Mouse (Mus musculus) hindbrain, embryonic 16.5 days (tissue): ENCODE results near the gene Man1b1. TPM values are rescaled to one million over a fixed set of nuclear protein-coding genes. Genes with fewer than 3 reads are reported as not detected.

Source experiments
- polyA plus RNA-seq: library from polyadenylated mRNA; unstranded; fragments of >200 nt; fragmentation: Nextera tagmentation; extraction: Ambion mirVana; gene quantifications from 2 replicates; pipeline ENCODE4 v1.2.1, GENCODE M21; 2015

Gene Man1b1
- polyA plus RNA-seq, 1 experiment from 2014 or later, result 41.6 TPM

Other genes starting within 250 kb of the Man1b1 start
- gene Noxa1, start 237.2 kb upstream of the Man1b1 start, polyA plus RNA-seq, result not detected in 2 replicates
- gene Nrarp, start 151.6 kb upstream of the Man1b1 start, polyA plus RNA-seq, result 13.6 and 16.3 TPM in 2 replicates
- gene Tor4a, start 135.5 kb upstream of the Man1b1 start, polyA plus RNA-seq, result 2.1 and 2.3 TPM in 2 replicates
- gene Nelfb, start 120.8 kb upstream of the Man1b1 start, polyA plus RNA-seq, result 105 and 112 TPM in 2 replicates
- gene Stpg3, start 117.7 kb upstream of the Man1b1 start, polyA plus RNA-seq, result not detected in 2 replicates
- 0.39 and 1.0 TPM in 2 replicates for gene Fam166a, start 113.6 kb upstream of the Man1b1 start, polyA plus RNA-seq
- gene Tubb4b, start 107.6 kb upstream of the Man1b1 start, polyA plus RNA-seq, result 486 and 553 TPM in 2 replicates
- gene Slc34a3, start 98.0 kb upstream of the Man1b1 start, polyA plus RNA-seq, result not detected in 2 replicates
- gene Rnf224, start 95.6 kb upstream of the Man1b1 start, polyA plus RNA-seq, result not detected in 2 replicates
- gene Rnf208, start 90.1 kb upstream of the Man1b1 start, polyA plus RNA-seq, result 166 and 207 TPM in 2 replicates
- 0.24 TPM in 1 of 2 replicates, not detected in the other for gene Cysrt1, start 89.9 kb upstream of the Man1b1 start, polyA plus RNA-seq
- 4.2 and 5.1 TPM in 2 replicates for gene AL732309.1, start 85.5 kb upstream of the Man1b1 start, polyA plus RNA-seq
- gene Tmem203, start 76.9 kb upstream of the Man1b1 start, polyA plus RNA-seq, result 15.8 and 16.6 TPM in 2 replicates
- 20.3 TPM in 2 replicates for gene Tprn, start 69.7 kb upstream of the Man1b1 start, polyA plus RNA-seq
- 181 and 183 TPM in 2 replicates for gene Ssna1, start 59.9 kb upstream of the Man1b1 start, polyA plus RNA-seq
- 137 and 147 TPM in 2 replicates for gene Anapc2, start 59.9 kb upstream of the Man1b1 start, polyA plus RNA-seq
- not detected in 2 replicates for gene Tmem210, start 44.2 kb upstream of the Man1b1 start, polyA plus RNA-seq
- 0.12 and 0.13 TPM in 2 replicates for gene Lrrc26, start 42.4 kb upstream of the Man1b1 start, polyA plus RNA-seq
- 56.9 and 65.8 TPM in 2 replicates for gene Grin1, start 13.2 kb upstream of the Man1b1 start, polyA plus RNA-seq
- gene Dpp7, start 24.0 kb downstream of the Man1b1 start, polyA plus RNA-seq, result 26.4 and 27.8 TPM in 2 replicates
- 8.8 and 10.9 TPM in 2 replicates for gene Uap1l1, start 33.3 kb downstream of the Man1b1 start, polyA plus RNA-seq
- 15.7 and 17.2 TPM in 2 replicates for gene Sapcd2, start 40.0 kb downstream of the Man1b1 start, polyA plus RNA-seq
- 6.7 and 7.4 TPM in 2 replicates for gene Entpd2, start 63.5 kb downstream of the Man1b1 start, polyA plus RNA-seq
- gene Npdc1, start 67.0 kb downstream of the Man1b1 start, polyA plus RNA-seq, result 481 and 505 TPM in 2 replicates
- 0.19 and 0.23 TPM in 2 replicates for gene Fut7, start 90.9 kb downstream of the Man1b1 start, polyA plus RNA-seq
- 13.5 and 15.5 TPM in 2 replicates for gene Abca2, start 96.4 kb downstream of the Man1b1 start, polyA plus RNA-seq
- gene Clic3, start 124.5 kb downstream of the Man1b1 start, polyA plus RNA-seq, result 3.4 and 4.1 TPM in 2 replicates
- 117 and 134 TPM in 2 replicates for gene Paxx, start 128.8 kb downstream of the Man1b1 start, polyA plus RNA-seq
- 904 and 1,173 TPM in 2 replicates for gene Ptgds, start 137.7 kb downstream of the Man1b1 start, polyA plus RNA-seq
- not detected in 2 replicates for gene Lcn12, start 161.6 kb downstream of the Man1b1 start, polyA plus RNA-seq
- gene Fbxw5, start 168.4 kb downstream of the Man1b1 start, polyA plus RNA-seq, result 136 and 153 TPM in 2 replicates
- gene C8g, start 169.4 kb downstream of the Man1b1 start, polyA plus RNA-seq, result 6.1 and 6.6 TPM in 2 replicates
- 16.8 and 17.8 TPM in 2 replicates for gene Traf2, start 214.6 kb downstream of the Man1b1 start, polyA plus RNA-seq
- 384 and 413 TPM in 2 replicates for gene Edf1, start 225.5 kb downstream of the Man1b1 start, polyA plus RNA-seq
- 1.8 and 3.7 TPM in 2 replicates for gene Mamdc4, start 242.5 kb downstream of the Man1b1 start, polyA plus RNA-seq
- gene Phpt1, start 242.9 kb downstream of the Man1b1 start, polyA plus RNA-seq, result 164 and 178 TPM in 2 replicates
- 12.0 and 15.1 TPM in 2 replicates for gene Ajm1, start 249.4 kb downstream of the Man1b1 start, polyA plus RNA-seq